Mouse (Mus musculus) fibroblast of lung, adult 2 months (primary cell): ENCODE measurements at regions not wholly inside any gene's neighbourhood (a gene's known extent, or its start where the extent isn't known, plus 50 kb on each side); places are given as distances from the start of the nearest gene placed in this dataset.

Experiments
- DNase-seq: peaks from one replicate; pipeline ENCODE4 v3.0.0-alpha.2; 2011; ENCODE audit warnings: low read depth

DNA sequence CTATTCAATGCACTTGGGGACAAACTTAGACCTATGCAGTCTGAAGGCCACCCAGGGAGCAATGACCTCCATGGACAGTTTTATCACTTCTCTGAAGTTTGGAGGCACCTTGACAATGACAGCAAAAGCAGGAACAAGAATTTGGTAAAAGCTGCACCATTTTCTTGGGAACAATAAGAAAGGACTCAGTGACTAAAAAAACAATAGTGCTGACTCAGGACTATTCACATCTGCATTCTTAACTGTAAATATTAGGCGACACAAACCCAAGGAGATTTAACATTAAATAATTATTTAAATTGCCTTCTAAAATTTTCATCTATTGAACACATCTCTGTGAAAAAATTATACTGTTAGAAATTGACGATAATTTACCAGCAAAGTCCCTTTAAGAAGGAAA lies 356.2 kb downstream of the Nup35 start:
- DNase-seq, result no peak

DNA sequence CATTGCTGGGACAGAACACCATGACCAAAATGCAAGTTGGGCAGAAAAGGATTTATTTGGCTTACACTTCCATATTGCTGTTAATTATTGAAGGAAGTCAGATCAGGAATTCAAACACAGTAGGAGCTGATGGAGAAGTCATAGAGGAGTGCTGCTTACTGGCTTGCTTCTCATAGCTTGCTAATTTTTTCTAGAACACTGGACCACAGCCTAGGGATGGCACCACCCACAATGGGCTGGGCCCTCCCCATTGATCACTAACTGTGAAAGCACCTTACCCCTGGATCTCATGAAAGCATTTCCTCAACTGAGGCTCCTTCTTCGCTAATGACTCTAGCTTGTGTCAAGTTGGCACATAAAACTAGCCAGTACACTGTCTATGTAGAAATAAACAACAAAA lies 381.3 kb downstream of the Nup35 start:
- DNase-seq, result no peak

DNA sequence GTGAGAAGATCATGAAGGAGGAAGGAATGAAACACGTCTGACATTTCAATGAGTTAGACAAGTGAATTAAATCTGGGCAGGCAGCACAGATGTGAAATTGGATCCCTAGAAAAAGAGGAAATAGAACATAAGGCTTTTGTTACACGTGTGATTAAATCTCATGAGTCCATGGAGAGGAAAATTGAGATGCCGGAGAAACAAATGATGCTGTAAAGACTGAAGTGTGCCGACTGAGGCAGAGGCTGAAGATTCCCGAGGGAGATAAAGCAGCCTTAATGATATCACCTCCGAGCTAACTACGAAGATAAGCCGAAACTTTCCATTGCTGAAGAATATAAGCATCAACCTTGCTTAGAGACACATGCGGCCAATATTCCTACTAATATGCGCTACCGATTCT lies 390.0 kb downstream of the Nup35 start:
- DNase-seq, result no peak

DNA sequence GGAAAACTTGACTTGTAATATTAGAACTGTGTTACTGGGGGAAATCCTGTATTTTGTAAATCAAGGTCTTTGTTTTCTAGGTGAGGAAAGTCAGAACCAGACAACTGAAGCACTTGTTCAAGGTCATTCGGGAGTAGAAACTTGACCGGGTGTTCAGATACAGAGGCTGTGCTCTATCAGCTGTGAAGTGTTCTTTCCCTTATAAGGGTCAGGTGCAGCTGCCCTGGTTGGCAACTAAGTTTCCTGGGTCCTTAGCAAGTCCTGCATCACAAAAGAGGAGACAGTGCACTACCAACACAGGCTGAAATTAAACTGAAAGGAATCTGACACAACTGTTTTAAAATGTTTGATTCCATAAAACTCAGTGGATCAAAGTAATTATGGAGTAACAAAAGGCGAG lies 406.6 kb downstream of the Nup35 start:
- DNase-seq, result no peak
